Mouse (Mus musculus): ENCODE results near the gene Sptb.

Gene Sptb

GRCm38 (mm10) chr12:76574815-76575214, 135.5 kb downstream of the Sptb start:
- DNase-seq (ENCODE audit: low spot score): no peak

GRCm38 (mm10) chr12:76573381-76573780, 137.0 kb downstream of the Sptb start:
- no peak for DNase-seq (ENCODE audit: low spot score)

DNA sequence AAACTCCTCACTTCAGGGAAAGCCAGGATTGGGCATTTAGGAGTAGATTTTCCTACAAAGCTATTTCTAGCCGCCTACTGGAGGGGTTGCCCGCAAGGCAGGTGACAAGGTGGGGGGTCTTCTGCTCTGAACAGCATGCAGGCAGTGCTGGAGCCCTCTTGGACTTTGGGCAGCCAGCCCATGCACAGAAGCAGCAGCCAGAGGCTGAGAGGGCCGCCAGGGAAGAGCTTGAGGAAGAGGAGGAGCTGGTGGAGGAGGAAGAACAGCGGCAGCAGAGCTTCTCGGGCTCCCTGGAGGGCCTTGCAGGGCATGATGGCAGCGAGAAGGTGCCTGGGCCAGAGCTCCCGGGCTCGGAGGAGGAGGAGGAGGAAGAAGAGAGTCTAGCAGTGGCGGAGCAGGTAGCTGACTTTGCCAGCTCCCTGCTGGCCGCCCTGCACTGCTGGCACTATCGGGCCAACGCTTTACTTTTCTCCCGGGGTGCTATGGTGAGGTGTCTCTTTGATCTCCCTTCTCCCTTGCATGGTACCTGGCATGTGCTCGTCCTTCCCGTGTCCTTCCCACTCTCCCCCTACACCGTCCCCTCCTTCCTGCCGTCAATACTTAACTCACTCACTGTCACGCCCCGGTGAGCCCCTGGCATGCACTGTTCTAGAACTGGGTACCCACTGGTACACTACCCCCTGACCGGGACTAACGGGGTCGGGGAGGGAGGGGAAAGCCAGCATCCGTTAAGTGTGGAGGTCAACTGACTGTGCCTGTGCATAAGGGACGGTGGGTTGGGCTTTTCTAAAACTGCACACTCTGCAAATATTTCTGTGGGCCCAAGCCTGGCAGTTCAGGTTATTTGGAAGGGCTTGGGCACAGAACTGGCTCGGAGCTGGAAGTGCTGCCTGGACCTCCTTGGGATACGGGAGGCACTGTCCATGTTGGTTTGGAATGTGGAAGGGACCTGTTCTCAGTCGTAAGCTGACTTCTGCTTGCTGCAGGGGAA, 137.8 kb downstream of the Sptb start:
- DNase-seq (ENCODE audit: low spot score): no peak

GRCm38 (mm10) chr12:76571266-76571665, 139.1 kb downstream of the Sptb start:
- DNase-seq (ENCODE audit: low spot score): no peak

DNA sequence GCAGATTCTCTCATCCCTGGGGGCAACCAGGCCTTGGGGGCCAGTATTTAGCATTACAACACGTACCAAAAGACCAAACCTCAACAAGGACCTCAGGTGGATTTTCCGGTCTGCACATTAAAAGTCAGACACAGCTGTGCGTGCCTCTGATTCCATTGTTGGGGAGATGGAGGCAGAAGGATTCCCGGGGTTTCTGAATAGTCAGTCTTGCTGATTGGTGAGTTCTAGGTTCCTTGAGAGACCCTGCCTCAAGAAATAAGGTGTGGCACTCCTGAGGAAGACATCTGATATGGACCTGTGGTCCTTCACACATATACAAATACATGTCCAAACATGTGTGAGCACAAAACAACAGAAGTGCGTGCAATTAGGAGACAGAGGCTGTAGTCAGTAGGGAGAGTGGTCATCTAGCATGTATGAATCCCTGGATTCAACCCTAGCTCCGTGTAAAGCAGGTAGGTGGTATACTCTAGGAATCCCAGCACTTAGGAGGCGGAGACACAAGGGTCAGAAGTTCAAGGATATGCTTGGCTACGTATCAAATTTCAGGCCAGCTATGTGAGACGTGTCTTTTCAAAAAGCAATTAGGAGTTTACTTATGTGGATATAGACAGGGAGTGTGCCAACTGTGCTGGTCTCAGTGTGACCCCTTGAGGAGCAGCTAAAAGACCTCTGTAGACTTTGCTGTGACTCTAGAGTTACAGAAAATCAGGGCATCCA, 140.0 kb downstream of the Sptb start:
- DNase-seq (ENCODE audit: low spot score): peak; percentile 54

DNA sequence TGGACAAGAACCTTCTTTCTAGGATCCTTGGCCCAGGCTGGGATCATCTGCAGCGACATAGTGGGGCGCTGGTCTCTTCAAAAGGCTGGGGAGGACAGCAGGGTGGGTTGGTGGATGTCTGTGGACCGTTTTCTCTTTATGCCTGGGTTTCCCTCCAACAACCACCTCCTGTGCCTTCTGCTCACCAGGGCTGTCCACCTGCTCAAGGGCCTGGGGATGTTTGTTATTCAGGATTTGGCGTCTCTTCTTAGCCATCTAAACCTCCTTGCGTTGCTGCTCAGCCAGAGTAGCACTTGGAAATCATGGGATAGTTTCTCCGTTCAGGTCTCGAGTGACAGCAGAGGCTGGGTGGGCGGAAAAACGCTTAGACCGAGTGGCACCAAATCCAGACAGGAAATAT, 144.1 kb downstream of the Sptb start:
- DNase-seq (ENCODE audit: low spot score): no peak

- no peak for DNase-seq (ENCODE audit: low spot score)
Measured at GRCm38 (mm10) chr12:76562196-76562595, 148.2 kb downstream of the Sptb start.

GRCm38 (mm10) chr12:76558206-76558605, 152.1 kb downstream of the Sptb start:
- no peak for DNase-seq (ENCODE audit: low spot score)

GRCm38 (mm10) chr12:76556745-76557389, 153.5 kb downstream of the Sptb start:
- DNase-seq (ENCODE audit: low spot score): no peak

GRCm38 (mm10) chr12:76556187-76556586, 154.2 kb downstream of the Sptb start:
- no peak for DNase-seq (ENCODE audit: low spot score)

- DNase-seq (ENCODE audit: low spot score): no peak
Measured at GRCm38 (mm10) chr12:76554871-76555386, 155.4 kb downstream of the Sptb start.

DNA sequence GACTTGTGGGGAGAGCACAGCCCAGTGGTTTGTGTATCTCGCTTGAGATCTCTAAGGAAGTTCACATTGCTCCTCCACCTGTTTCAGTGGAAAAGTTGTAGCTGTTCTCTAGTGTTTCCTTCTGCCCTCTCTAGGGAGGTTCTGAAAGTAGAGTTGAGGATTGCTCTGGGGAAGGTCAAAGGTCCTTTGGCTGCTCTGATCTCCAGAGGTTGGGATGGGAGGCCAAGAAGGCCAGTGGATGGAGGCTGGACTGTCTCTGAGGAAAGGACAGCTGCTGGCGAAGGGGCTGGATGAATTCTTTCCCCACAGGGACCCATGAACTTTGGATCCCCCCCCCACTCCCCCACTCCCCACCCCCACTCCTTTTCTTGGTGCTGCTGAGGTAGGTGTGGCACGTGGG, 156.0 kb downstream of the Sptb start:
- no peak for DNase-seq (ENCODE audit: low spot score)

- no peak for DNase-seq (ENCODE audit: low spot score)
Measured at GRCm38 (mm10) chr12:76553917-76554316, 156.4 kb downstream of the Sptb start.

DNA sequence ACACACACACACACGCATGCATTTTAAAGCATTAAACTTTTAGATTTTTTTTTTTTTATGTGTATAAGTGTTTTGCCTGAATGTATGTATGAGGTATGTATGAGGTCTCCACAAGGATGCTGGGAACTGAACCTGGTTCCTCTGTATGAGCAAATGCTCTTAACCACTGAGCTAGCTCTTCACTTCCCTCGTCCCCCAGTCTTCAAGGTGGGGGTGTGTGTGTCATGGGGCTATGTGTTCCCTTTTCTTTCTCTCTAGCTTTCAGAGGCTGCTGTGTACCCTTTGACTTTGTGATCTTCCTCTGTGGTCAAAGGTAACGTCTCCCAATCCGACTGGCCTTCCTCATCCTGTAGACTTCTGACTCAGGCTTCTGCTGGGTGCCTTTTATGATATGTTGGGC, 157.4 kb downstream of the Sptb start:
- no peak for DNase-seq (ENCODE audit: low spot score)

GRCm38 (mm10) chr12:76552321-76552720, 158.0 kb downstream of the Sptb start:
- DNase-seq (ENCODE audit: low spot score): no peak

DNA sequence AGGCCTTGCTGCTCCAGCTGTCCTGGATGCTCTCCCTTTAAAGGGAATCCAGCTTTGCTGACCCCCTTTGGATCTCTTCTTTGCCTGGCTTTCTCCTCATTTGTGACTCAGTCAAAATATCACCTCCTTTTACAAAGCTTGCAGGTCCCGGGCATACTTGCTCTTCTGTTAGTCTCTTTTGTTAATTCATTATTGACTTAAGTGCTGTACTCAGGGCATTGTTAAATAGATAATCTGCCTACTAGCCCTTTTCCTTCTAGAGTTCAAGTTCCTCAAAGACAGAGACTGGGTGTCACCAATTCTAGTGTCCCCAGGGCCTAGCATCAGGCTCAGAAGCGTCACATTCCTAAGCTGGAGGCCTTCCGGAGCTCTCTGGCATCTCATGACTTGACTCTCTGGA, 161.1 kb downstream of the Sptb start:
- no peak for DNase-seq (ENCODE audit: low spot score)

- no peak for DNase-seq (ENCODE audit: low spot score)
Measured at GRCm38 (mm10) chr12:76548082-76548423, 162.3 kb downstream of the Sptb start.

DNA sequence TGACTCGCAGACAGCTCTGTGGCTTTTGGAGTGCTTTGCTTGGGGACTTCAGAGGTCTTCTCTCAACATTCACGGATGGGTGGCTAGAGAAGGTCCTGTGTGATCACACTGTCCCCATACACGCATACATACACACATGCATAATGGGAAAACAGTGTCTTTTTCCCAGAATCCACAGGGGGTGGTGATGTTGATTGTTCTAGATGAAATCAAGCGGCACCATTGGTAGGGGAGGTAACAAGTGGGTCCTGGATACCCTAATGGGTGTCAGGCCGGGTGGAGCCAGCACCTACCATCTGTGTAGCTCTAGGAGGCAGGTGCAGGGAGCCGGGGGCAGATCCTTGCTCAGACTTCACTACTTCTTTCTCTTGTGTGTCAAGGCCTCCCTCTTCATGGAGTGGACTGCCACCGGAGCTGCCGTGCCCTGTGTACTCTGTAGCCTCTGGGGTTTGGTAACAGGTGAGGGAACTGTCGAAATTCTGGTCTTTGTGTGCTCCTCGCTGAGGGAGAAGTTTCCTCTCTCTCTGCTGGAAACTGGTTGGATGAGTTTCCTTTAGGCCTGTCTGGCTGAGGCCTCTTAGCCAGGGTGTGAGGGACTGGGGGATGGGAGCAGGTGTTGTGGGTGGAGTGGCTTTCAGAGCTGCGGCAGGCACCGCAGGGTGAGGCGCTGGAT, 162.8 kb downstream of the Sptb start:
- DNase-seq (ENCODE audit: low spot score): no peak

GRCm38 (mm10) chr12:76546383-76547276, 163.7 kb downstream of the Sptb start:
- peak; percentile 53 for DNase-seq (ENCODE audit: low spot score)

DNA sequence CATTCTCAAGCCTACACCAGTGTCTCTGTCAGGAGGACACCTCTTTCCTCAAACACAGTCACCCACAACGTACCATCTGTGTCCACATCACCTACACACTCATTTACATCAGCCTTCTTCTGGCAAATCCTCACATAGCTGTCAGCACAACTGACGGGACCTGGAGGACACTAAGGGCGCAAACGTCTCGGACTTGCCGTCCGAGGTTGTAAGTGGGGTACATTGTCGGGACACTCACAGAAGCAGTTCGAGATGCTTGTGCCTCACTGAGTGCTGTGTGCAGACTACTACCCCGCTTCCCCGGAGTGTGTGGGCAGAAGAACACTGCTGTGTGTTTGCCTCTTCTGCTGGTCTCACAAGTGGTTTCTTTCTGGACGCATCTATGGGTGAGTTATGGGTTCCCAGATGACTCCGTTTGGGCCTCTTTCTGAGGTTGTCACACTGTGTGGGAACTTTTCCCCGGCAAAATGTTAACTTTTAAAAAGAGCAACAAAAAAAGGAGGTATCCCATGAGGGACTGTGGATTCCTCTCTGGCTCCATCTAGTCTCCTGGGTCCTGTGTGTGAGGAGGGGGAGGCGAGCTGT, 164.5 kb downstream of the Sptb start:
- DNase-seq (ENCODE audit: low spot score): no peak

DNA sequence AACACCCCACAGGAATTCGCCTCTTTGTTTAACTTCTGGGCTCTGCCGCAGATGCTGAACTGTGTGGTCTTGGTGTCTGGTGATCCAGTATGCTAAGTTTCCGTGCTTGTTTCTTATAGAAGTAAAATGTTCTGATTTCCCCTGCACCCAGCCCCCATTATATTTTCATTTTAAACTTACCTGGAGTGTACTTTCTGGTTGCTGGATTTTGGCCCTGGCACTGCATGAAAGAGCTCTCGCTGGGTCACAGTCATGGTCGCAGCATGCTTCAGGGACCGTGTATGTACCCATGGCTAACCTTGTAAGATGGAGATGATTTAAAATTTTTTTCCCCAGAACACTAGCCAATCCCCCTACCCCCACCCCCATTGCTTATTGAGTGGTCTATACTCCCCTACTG, 168.5 kb downstream of the Sptb start:
- DNase-seq (ENCODE audit: low spot score): no peak

Measured in embryo, embryonic 10.5 days (tissue).